Mouse (Mus musculus): Measurements from ENCODE around the gene Kcnh6.

DNA sequence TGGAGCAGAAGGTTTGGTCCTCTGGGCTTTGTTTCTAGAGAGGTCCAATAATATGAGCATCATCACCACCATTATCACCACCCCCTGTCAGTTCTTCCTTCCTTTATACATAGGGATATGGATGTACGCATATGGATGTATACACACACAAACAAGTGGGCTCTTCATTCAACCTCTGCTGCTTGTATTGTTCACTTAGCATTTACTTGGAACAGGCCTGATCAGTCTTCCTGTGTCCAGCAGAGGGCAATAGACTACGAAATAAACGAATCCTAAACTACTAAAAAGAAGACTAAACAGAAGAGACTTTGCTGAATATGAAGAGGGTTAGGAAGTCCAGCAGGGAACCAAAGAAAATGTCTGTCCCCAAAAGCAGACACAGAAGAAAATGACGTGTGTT, 6.2 kb upstream of the Kcnh6 start:
- no peak for TF ChIP-seq CTCF (IDR thresholded peaks at IDR 0.05; ENCODE audit: borderline replicate concordance, control insufficient read depth, extremely low read depth, insufficient read depth, low read length, poor library complexity)
- no peak for TF ChIP-seq POLR2A (IDR thresholded peaks at IDR 0.05; ENCODE audit: control insufficient read depth, extremely low read depth, insufficient read depth, low read length, poor library complexity)

Data from thymus, adult 2 months (tissue).